Mouse (Mus musculus) kidney, embryonic 15.5 days (tissue): Measurements from ENCODE around the gene Efnb3. TPM values are rescaled to one million over a fixed set of nuclear protein-coding genes. Genes with fewer than 3 reads are reported as not detected.

Source experiments
- ATAC-seq: fragments of 200-750 bp; cut with Nextera tagmentation; replicated peaks from 2 replicates; pipeline ENCODE4 v1.8.0; 2017; ENCODE audit warnings: moderate TSS enrichment; ENCODE audit not compliant: low FRiP score
- H3K27ac ChIP-seq: fragments of 300-500 bp; sonication (generic); 2 replicates; pipeline ENCODE4 v1.5.1; 2015; ENCODE audit warnings: mild to moderate bottlenecking, inconsistent platforms
- H3K27me3 ChIP-seq: fragments of 300-500 bp; sonication (generic); 2 replicates; pipeline ENCODE4 v1.6.1; 2015; ENCODE audit warnings: inconsistent platforms
- H3K36me3 ChIP-seq: fragments of 300-500 bp; sonication (generic); 2 replicates; pipeline ENCODE4 v1.6.1; 2015; ENCODE audit warnings: inconsistent platforms
- H3K4me1 ChIP-seq: fragments of 300-500 bp; sonication (generic); 2 replicates; pipeline ENCODE4 v1.6.1; 2015; ENCODE audit warnings: inconsistent platforms
- H3K4me2 ChIP-seq: fragments of 300-500 bp; sonication (generic); 2 replicates; pipeline ENCODE4 v1.6.1; 2015; ENCODE audit warnings: moderate library complexity, mild to moderate bottlenecking, inconsistent platforms
- H3K4me3 ChIP-seq: fragments of 300-500 bp; sonication (generic); replicated peaks from 2 replicates; pipeline ENCODE4 v1.5.1; 2015; ENCODE audit warnings: mild to moderate bottlenecking, inconsistent platforms
- H3K9ac ChIP-seq: fragments of 300-500 bp; sonication (generic); 2 replicates; pipeline ENCODE4 v1.6.1; 2015; ENCODE audit warnings: mild to moderate bottlenecking, inconsistent platforms
- H3K9me3 ChIP-seq: fragments of 300-500 bp; sonication (generic); replicated peaks from 2 replicates; pipeline ENCODE4 v1.6.1; 2016; ENCODE audit warnings: inconsistent platforms
- WGBS: fragments of 180-500 bp; shearing (Covaris S2); methylation state at CpG from one replicate; pipeline ENCODE4 v1.1.7; 2015; ENCODE audit warnings: mixed read lengths; 5-methylcytosine and 5-hydroxymethylcytosine counted together
- polyA plus RNA-seq: library from polyadenylated mRNA; unstranded; fragments of >200 nt; fragmentation: Nextera tagmentation; extraction: Ambion mirVana; gene quantifications from 2 replicates; pipeline ENCODE4 v1.2.1, GENCODE M21; 2015

The Efnb3 gene
- polyA plus RNA-seq, 1 experiment from 2014 or later, result 14.3 TPM

DNA sequence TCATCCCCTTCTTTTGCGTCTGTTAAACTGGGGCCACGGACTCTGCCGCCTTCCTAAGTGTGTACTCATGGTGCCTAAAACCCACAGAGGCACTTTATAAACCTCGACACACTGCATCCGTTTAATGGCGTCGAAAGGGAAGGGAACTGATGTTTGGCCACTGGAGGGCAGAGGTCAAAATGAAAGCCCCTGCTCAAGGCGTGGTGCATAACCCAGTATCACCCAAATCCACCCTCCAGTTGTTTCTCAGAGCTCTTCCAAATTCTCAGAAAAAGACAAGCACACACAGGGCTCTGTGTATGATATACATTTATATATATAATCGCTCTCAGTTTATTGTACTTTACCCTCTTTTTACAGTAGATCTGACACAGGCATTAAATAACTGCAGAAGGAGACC, 39.4 kb upstream of the Efnb3 start:
- WGBS, result 13% methylated on average over 9 of the region's 9 CpGs
- Histone ChIP-seq H3K27ac (peak overlapping the region; percentile 73), H3K27me3 (peaks cover 11% of the 10 kb centered on the region; the same call in 1 of the 2 replicates), H3K9ac (no peak overlapping the region), H3K36me3 (no peaks in the 10 kb centered on the region), H3K4me1 (peaks cover 45% of the 10 kb centered on the region), H3K4me2 (peak overlapping the region; percentile 28; the same call in 1 of the 2 replicates), H3K4me3 (no peak overlapping the region), H3K9me3 (no peaks in the 10 kb centered on the region)
- no peak for ATAC-seq

DNA sequence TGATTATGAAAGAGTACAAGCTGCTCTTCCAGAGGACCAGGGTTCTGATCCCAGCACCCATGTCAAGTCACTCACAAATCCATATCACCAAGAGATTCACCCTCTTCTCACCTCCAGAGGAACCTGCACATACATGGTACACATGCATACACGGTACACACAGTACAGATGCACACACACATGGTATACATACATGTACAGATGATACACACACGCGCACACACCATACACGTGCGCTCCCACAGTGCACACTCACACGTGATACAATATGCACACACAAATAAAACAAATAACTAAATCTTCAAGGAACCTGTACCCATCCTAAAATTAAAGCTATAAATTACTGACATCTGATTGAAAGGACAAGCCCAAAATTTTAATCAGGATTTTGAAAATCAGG, 34.8 kb upstream of the Efnb3 start:
- Histone ChIP-seq H3K9ac (no peak overlapping the region), H3K36me3 (peaks cover 42% of the 10 kb centered on the region), H3K27ac (no peak overlapping the region), H3K4me3 (no peak overlapping the region), H3K27me3 (no peaks in the 10 kb centered on the region), H3K4me2 (no peak overlapping the region), H3K4me1 (peaks cover 9% of the 10 kb centered on the region), H3K9me3 (no peaks in the 10 kb centered on the region)
- WGBS, result 93% methylated on average over 6 of the region's 6 CpGs
- no peak for ATAC-seq

DNA sequence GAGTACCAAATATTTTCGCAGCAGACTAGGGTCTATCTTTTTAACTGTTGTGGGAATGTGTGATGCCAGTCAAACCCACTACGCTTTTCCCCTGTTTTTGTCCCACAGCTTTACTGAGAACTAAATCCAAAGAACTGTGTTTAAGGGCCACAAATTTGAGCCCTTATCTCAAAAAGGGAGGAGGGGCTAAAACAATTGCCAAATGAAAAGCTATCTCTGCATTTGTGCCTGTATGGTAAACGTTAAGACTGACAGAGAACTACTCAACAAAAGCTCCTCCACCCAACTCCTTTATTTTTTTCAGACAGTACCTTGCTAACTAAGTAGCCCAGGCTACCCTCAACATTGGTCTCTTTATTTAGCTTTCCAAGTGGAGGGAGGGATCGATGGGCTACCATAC, 32.8 kb upstream of the Efnb3 start:
- Histone ChIP-seq H3K27me3 (no peaks in the 10 kb centered on the region), H3K4me3 (no peak overlapping the region), H3K36me3 (peaks cover 63% of the 10 kb centered on the region), H3K9ac (no peak overlapping the region), H3K27ac (no peak overlapping the region), H3K4me1 (no peaks in the 10 kb centered on the region), H3K4me2 (no peak overlapping the region), H3K9me3 (no peaks in the 10 kb centered on the region)
- 84% methylated on average over 4 of the region's 4 CpGs for WGBS
- no peak for ATAC-seq

DNA sequence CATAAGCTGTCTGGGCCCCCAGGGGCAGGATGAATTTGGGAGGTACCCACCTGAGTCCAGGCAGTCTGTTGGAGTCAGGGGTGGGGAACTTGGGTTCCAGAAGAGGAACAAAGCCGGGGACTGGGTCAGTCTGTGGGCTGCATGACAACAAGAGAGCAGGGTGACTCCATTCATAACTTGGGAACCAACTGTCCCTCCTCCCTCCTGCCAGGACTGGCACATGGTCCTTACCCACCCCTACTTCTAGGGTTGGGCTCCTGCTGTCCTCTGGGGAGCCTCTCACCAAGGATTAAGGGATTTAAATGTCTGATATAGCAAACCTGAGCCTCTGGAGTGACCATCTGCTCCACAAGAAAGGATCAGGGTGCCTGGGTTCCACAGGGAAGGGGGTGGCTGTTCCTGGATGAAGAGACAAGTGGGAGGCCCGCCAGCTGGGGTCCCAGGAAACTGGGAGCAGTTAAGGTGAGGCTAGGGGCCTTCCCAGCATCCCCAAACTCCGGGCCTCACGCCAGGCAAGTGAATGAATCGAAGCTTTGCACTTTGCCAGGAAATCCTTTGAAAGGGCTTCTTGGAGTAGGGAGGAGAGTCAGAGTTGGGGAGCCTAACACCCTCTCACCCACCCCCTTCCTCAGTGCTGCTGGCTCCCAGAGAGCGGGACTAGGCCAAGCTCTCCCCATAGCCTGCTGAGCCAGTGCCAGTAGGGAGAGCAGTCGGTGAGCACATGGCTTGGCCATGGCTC, 32.1 kb upstream of the Efnb3 start:
- Histone ChIP-seq H3K9me3 (no peaks in the 10 kb centered on the region), H3K4me1 (no peaks in the 10 kb centered on the region), H3K9ac (no peak overlapping the region), H3K36me3 (peaks cover 70% of the 10 kb centered on the region), H3K4me2 (no peak overlapping the region), H3K4me3 (no peak overlapping the region), H3K27me3 (no peaks in the 10 kb centered on the region), H3K27ac (no peak overlapping the region)
- 84% methylated on average over 7 of the region's 7 CpGs for WGBS
- ATAC-seq, result no peak

DNA sequence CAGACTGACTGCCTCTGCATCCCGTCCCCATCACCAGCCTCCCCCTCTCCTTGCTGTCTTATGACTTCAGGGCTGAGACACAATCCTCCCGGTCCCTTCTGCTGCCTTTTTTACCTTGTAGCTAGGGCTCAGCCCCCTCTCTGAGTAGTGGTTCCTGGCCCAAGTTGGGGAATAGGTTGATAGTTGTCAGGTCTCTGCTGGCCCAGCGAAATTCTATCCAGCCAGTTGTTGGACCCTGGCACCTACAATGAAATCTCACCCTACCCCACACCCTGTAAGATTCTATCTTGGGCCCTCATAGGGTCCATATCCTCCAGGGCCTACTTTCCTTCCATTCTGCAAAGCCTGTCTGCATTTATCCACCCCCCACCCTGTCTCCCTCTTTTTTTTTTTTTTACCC, 31.4 kb upstream of the Efnb3 start:
- H3K4me2 ChIP-seq, result no peak overlapping the region
- H3K4me3 ChIP-seq, result no peak overlapping the region
- no peaks in the 10 kb centered on the region for H3K9me3 ChIP-seq
- no peak overlapping the region for H3K27ac ChIP-seq
- no peaks in the 10 kb centered on the region for H3K4me1 ChIP-seq
- H3K27me3 ChIP-seq, result no peaks in the 10 kb centered on the region
- no peak overlapping the region for H3K9ac ChIP-seq
- WGBS, result 91% methylated on average over 3 of the region's 3 CpGs
- peaks cover 77% of the 10 kb centered on the region for H3K36me3 ChIP-seq
- ATAC-seq, result no peak

DNA sequence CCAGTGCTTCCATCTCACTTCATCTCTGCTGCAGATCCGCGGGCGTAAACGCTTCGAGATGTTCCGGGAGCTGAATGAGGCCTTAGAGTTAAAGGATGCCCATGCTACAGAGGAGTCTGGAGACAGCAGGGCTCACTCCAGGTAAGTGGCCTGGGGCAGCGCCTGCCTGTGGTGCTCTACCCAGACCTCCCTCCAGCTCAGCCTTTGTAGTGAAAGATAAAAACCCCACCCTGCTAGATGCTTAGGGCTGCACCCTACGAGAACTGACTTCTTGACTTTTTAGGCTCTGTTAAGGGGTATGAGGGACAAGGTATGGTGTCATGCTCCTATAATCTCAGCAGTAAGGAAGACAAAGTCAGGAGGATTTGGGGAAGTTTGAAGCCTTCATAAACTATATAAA, 30.6 kb upstream of the Efnb3 start:
- peaks cover 81% of the 10 kb centered on the region for H3K36me3 ChIP-seq
- H3K4me3 ChIP-seq, result no peak overlapping the region
- no peak overlapping the region for H3K4me2 ChIP-seq
- WGBS, result 92% methylated on average over 8 of the region's 8 CpGs
- H3K27me3 ChIP-seq, result no peaks in the 10 kb centered on the region
- H3K27ac ChIP-seq, result no peak overlapping the region
- no peaks in the 10 kb centered on the region for H3K9me3 ChIP-seq
- ATAC-seq, result no peak
- no peaks in the 10 kb centered on the region for H3K4me1 ChIP-seq
- no peak overlapping the region for H3K9ac ChIP-seq

DNA sequence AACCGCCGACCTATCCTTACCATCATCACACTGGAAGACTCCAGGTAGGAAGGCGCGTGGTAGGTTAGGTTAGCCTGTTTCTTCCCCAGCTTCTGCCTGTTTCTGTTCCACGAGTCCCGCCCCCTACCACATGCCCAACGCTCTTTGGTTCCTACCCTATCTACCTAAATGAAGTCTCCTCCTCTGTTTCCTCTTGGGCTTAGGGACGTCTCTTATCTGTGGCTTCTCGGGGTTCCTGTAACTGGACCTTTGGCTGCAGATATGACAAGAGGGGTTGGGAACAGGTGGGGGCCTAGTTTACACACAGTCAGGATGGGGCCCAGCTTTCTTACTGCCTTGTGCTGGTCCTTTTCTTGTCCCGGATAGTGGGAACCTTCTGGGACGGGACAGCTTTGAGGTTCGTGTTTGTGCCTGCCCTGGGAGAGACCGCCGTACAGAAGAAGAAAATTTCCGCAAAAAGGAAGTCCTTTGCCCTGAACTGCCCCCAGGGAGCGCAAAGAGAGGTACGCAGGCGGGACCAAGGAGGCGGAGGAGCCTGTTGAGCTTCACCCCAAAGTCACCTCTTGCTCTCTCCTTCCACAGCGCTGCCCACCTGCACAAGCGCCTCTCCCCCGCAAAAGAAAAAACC, 29.3 kb upstream of the Efnb3 start:
- ATAC-seq, result no peak
- Histone ChIP-seq H3K4me2 (no peak overlapping the region), H3K27me3 (no peaks in the 10 kb centered on the region), H3K9ac (no peak overlapping the region), H3K9me3 (no peaks in the 10 kb centered on the region), H3K4me1 (0 out of 2 replicates have a peak, but pooled peaks cover 3% of the 10 kb centered on the region), H3K4me3 (no peak overlapping the region), H3K27ac (no peak overlapping the region), H3K36me3 (peaks cover 86% of the 10 kb centered on the region)
- 90% methylated on average over 22 of the region's 22 CpGs for WGBS

DNA sequence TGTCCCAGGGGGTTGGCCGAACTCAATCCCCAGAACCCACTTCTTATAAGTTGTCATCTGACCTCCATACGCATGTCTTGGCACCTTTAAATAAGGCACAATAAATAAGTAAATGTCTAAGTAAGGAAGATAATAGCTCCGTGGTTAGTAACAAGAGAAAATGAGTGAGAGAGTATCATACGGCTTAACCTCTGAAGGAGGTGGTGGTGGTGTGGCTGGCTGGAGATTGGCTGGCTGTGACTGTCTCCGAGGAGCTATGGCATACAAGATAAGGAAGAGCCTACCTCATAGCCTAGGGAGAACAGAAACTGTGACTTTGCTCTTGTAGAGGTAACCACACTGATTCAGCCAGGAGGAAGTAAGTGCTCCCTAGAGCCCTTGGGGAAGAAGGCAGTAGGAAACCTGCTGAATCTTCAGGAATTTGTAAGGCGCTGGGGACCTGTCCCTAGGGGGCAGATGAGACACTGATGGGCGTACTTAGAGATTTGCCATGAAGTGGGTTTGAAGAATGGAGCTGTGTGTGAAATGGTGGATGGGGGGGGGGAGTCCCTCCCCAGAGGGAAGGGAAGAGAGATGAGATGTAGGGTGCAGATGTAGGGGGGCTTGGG, 25.8 kb upstream of the Efnb3 start:
- Histone ChIP-seq H3K4me3 (no peak overlapping the region), H3K9me3 (no peaks in the 10 kb centered on the region), H3K4me1 (peaks cover 18% of the 10 kb centered on the region), H3K27me3 (no peaks in the 10 kb centered on the region), H3K36me3 (peaks cover 66% of the 10 kb centered on the region), H3K27ac (no peak overlapping the region), H3K4me2 (no peak overlapping the region), H3K9ac (no peak overlapping the region)
- WGBS, result 78% methylated on average over 7 of the region's 7 CpGs
- ATAC-seq, result no peak

DNA sequence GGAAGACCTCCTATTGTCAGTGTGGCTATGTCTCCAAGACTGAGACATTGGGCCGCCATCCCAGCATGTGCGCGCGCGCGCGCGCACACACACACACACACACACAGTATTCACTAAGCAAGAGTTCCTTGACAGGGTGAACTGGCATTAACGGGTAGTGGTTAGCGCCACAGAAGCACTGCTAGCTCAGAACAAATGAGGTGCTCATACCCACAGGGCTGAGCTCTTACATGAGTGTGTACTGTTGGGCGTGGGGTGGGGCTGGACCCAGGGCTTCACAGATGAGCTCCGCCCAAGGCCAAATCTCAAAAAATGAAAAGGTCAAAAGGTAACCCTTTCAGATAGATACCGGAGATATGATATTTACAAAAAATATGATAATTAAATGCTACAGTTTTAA, 24.9 kb upstream of the Efnb3 start:
- Histone ChIP-seq H3K27me3 (no peaks in the 10 kb centered on the region), H3K9me3 (no peaks in the 10 kb centered on the region), H3K4me1 (peaks cover 18% of the 10 kb centered on the region), H3K36me3 (peaks cover 57% of the 10 kb centered on the region), H3K4me3 (no peak overlapping the region), H3K4me2 (no peak overlapping the region), H3K27ac (no peak overlapping the region), H3K9ac (no peak overlapping the region)
- 97% methylated on average over 13 of the region's 13 CpGs for WGBS
- ATAC-seq, result no peak

DNA sequence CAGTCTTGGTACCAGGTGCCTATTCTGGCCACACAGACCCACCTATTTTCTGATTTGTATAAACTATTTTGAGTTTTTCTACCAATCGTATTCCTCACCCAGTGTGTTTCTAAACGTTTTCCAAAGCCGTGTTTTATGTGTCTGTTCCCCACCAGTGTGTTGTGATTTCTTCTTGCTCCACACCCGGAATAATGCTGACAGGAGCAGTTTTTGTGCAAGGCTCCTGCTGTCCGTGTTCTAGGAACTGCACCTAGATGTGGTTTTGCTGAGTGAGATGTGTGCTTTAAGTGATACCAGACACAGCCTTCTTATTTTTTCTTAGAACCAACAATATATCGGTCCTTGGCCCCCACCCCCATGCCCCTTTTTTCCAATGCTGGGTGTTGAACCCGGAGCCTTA, 24.0 kb upstream of the Efnb3 start:
- peaks cover 23% of the 10 kb centered on the region for H3K4me1 ChIP-seq
- H3K36me3 ChIP-seq, result peaks cover 47% of the 10 kb centered on the region
- 76% methylated on average over 7 of the region's 7 CpGs for WGBS

DNA sequence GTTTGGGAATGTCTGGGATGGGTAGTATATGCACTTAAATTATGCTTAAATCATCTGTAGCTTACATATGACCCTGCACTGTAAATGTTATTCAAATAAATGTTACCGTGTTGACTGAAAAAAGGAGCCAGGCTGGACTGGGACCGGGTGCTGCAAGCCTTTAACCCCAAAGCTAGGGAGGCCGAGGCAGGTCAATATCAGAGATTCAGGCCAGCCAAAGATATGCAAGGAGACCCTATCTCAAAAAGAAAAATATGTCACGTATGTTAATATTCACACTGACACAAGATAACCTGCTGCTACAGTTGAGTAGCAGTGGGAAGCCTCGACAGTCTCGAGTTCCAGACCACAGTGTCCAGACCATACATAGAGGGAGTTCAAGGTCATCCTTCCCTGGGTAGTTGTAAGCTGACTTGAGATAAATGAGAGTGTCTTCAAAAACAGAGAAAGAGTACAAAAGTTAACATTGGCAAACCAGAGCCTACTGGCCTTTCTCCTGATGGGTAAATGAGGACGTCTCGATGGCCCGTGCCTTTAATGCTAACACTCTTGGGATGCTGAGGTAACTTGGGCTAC, 22.3 kb upstream of the Efnb3 start:
- Histone ChIP-seq H3K9ac (peak overlapping the region; percentile 81), H3K9me3 (no peaks in the 10 kb centered on the region), H3K4me2 (peak overlapping the region; percentile 86), H3K27me3 (no peaks in the 10 kb centered on the region), H3K36me3 (peaks cover 31% of the 10 kb centered on the region), H3K4me3 (peak overlapping the region; percentile 66), H3K27ac (peak overlapping the region; percentile 97), H3K4me1 (peaks cover 36% of the 10 kb centered on the region)
- 63% methylated on average over 9 of the region's 9 CpGs for WGBS
- ATAC-seq, result no peak

More for the DNA sequence above, 24.0 kb upstream of the Efnb3 start:
- ATAC-seq, result no peak
- Histone ChIP-seq H3K9me3 (no peaks in the 10 kb centered on the region), H3K4me2 (no peak overlapping the region), H3K27me3 (no peaks in the 10 kb centered on the region), H3K9ac (no peak overlapping the region), H3K27ac (no peak overlapping the region), H3K4me3 (no peak overlapping the region)

DNA sequence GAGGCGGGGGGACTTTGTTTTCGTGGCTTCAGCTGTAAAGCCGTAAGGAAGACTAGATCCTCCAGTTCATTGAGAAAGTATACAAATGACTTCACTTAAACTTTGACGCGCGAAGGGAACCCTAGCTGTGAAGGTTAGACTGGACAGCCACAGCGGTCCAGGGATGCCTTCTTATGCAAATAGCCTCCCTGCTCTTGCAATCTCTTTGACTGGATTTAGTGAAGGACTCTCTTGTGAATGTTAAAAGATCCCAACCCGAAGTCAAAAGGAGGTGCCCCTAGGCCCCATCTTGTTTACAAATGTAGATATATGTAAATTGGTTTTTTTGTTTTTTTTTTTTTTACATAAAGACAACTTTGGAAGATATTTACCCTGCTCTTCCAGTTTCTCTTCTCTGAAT, 21.8 kb upstream of the Efnb3 start:
- Histone ChIP-seq H3K27ac (peak overlapping the region; percentile 97), H3K4me2 (peak overlapping the region; percentile 86), H3K27me3 (no peaks in the 10 kb centered on the region), H3K9me3 (no peaks in the 10 kb centered on the region), H3K4me1 (peaks cover 41% of the 10 kb centered on the region), H3K9ac (peak overlapping the region; percentile 81), H3K4me3 (peak overlapping the region; percentile 66), H3K36me3 (peaks cover 31% of the 10 kb centered on the region)
- ATAC-seq, result no peak
- under 1% methylated on average over 8 of the region's 8 CpGs for WGBS
